Mouse (Mus musculus): ENCODE measurements around the gene Acsf3. TPM values are rescaled to one million over a fixed set of nuclear protein-coding genes. Genes with fewer than 3 reads are reported as not detected.
A peak's percentile ranks its signal among the peaks of the same experiment; 100 is the strongest.

The Acsf3 gene
- polyA plus RNA-seq, 1 experiment, result 34.1 TPM

- no peaks in the 10 kb centered on the region for H3K36me3 ChIP-seq (ENCODE audit: control insufficient read depth, insufficient read depth, low read length)
- no peak for TF ChIP-seq CTCF (IDR thresholded peaks at IDR 0.05; ENCODE audit: extremely low read depth, insufficient read length, insufficient replicate concordance, low read depth, low read length)
- no peak for TF ChIP-seq POLR2A (IDR thresholded peaks at IDR 0.05; ENCODE audit: low read depth, low read length)
- H3K27me3 ChIP-seq (ENCODE audit: control insufficient read depth, insufficient read depth, low read length), result no peaks in the 10 kb centered on the region
- H3K4me3 ChIP-seq (ENCODE audit: low read depth, low read length), result no peak overlapping the region
- peaks cover 5% of the 10 kb centered on the region; the same call in 1 of the 2 replicates for H3K4me1 ChIP-seq (ENCODE audit: control insufficient read depth, insufficient read depth, insufficient read length, low read length)
- WGBS, result 32% methylated on average over 24 of the region's 24 CpGs
- no peak overlapping the region for H3K27ac ChIP-seq (ENCODE audit: insufficient read depth, low read depth, low read length)
Observed at GRCm38 (mm10) chr8:122769251-122770058, 5.8 kb upstream of the Acsf3 start.

- TF ChIP-seq POLR2A (IDR thresholded peaks at IDR 0.05; ENCODE audit: low read depth, low read length), result no peak
- TF ChIP-seq CTCF (IDR thresholded peaks at IDR 0.05; ENCODE audit: extremely low read depth, insufficient read length, insufficient replicate concordance, low read depth, low read length), result no peak
- Histone ChIP-seq H3K27ac (ENCODE audit: insufficient read depth, low read depth, low read length) (no peak overlapping the region), H3K4me3 (ENCODE audit: low read depth, low read length) (no peak overlapping the region), H3K4me1 (ENCODE audit: control insufficient read depth, insufficient read depth, insufficient read length, low read length) (peaks cover 5% of the 10 kb centered on the region; the same call in 1 of the 2 replicates), H3K27me3 (ENCODE audit: control insufficient read depth, insufficient read depth, low read length) (no peaks in the 10 kb centered on the region), H3K36me3 (ENCODE audit: control insufficient read depth, insufficient read depth, low read length) (no peaks in the 10 kb centered on the region)
- 16% methylated on average over 10 of the region's 10 CpGs for WGBS
Observed at GRCm38 (mm10) chr8:122772431-122773060, 2.7 kb upstream of the Acsf3 start.

- Histone ChIP-seq H3K36me3 (ENCODE audit: control insufficient read depth, insufficient read depth, low read length) (peaks cover 23% of the 10 kb centered on the region), H3K4me3 (ENCODE audit: low read depth, low read length) (no peak overlapping the region), H3K4me1 (ENCODE audit: control insufficient read depth, insufficient read depth, insufficient read length, low read length) (no peaks in the 10 kb centered on the region), H3K27me3 (ENCODE audit: control insufficient read depth, insufficient read depth, low read length) (no peaks in the 10 kb centered on the region), H3K27ac (ENCODE audit: insufficient read depth, low read depth, low read length) (no peak overlapping the region)
- 93% methylated on average over 6 of the region's 6 CpGs for WGBS
- TF ChIP-seq POLR2A (IDR thresholded peaks at IDR 0.05; ENCODE audit: low read depth, low read length) (no peak), CTCF (IDR thresholded peaks at IDR 0.05; ENCODE audit: extremely low read depth, insufficient read length, insufficient replicate concordance, low read depth, low read length) (no peak)
Observed at GRCm38 (mm10) chr8:122777701-122778100, 2.4 kb downstream of the Acsf3 start.

DNA sequence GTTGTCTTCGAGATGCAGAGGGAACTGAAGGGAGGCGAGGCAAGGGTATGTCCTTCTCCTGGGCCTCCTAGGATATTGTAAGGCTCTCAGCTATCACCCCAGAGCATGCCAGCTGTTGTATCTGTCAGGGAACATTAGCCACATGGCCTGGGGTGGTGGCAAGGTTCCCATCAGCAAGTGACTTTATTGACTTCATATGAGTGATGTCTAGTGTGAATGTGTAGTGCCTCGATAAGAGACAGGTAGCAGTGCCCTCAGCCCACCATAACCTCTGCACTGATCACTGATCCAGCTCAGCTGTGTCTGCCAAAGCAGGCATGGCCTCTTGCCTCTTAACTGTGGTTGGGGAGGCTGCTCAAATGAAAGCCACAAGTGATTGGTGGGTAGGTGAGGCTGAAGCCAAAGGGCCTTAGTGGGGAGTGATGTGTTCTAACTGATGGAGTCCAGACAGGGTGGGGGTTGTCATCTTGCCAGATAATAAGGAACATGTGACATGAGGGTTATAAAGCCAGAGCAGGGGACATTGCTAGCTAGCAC is 3.5 kb downstream of the Acsf3 start:
- WGBS, result 83% methylated on average over 3 of the region's 3 CpGs
- TF ChIP-seq CTCF (IDR thresholded peaks at IDR 0.05; ENCODE audit: extremely low read depth, insufficient read length, insufficient replicate concordance, low read depth, low read length) (no peak), POLR2A (IDR thresholded peaks at IDR 0.05; ENCODE audit: low read depth, low read length) (no peak)
- Histone ChIP-seq H3K4me1 (ENCODE audit: control insufficient read depth, insufficient read depth, insufficient read length, low read length) (no peaks in the 10 kb centered on the region), H3K27me3 (ENCODE audit: control insufficient read depth, insufficient read depth, low read length) (no peaks in the 10 kb centered on the region), H3K27ac (ENCODE audit: insufficient read depth, low read depth, low read length) (no peak overlapping the region), H3K36me3 (ENCODE audit: control insufficient read depth, insufficient read depth, low read length) (peaks cover 29% of the 10 kb centered on the region), H3K4me3 (ENCODE audit: low read depth, low read length) (no peak overlapping the region)

DNA sequence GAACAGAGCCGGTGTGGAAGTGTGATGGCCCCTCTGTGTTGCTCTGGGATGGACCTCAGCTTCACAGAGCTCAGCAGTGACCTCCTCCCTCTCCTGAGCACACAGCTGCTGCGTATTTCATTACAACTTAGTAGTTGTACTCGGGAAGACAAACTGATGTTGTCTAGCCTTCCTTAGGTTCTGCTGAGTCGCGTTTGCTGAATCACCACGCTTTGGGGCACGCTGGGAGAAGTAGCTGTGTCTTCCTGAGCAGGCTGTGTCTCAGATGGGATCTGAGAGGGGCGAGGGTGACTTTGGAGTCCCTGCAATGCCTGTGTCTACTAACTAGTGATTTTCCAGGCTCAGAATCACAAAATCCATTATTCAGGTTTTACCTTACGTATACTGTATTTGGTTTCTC is 4.0 kb downstream of the Acsf3 start:
- TF ChIP-seq POLR2A (IDR thresholded peaks at IDR 0.05; ENCODE audit: low read depth, low read length), result no peak
- TF ChIP-seq CTCF (IDR thresholded peaks at IDR 0.05; ENCODE audit: extremely low read depth, insufficient read length, insufficient replicate concordance, low read depth, low read length), result no peak
- WGBS, result 80% methylated on average over 9 of the region's 9 CpGs
- H3K4me1 ChIP-seq (ENCODE audit: control insufficient read depth, insufficient read depth, insufficient read length, low read length), result no peaks in the 10 kb centered on the region
- no peaks in the 10 kb centered on the region for H3K27me3 ChIP-seq (ENCODE audit: control insufficient read depth, insufficient read depth, low read length)
- H3K4me3 ChIP-seq (ENCODE audit: low read depth, low read length), result no peak overlapping the region
- H3K36me3 ChIP-seq (ENCODE audit: control insufficient read depth, insufficient read depth, low read length), result peaks cover 34% of the 10 kb centered on the region
- no peak overlapping the region for H3K27ac ChIP-seq (ENCODE audit: insufficient read depth, low read depth, low read length)

DNA sequence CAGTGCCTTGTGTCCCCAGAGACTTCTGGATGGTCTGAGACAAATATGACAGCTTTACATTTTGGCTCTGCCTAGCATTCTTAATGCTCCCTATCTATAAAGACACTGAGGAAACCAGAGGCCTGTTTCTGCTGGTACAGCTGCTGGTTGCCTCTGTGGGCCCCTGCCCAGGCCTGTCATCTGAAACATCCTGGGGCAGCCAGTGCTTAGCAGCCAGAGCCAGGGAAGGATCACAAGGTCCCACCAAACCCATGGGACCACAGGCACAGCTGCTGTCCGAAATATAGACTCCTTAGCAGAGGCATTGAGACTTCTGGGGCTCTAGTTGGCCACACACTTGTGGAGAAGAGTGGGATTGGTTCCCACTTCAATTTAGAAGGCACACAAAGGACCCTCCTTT is 9.5 kb downstream of the Acsf3 start:
- Histone ChIP-seq H3K4me1 (ENCODE audit: control insufficient read depth, insufficient read depth, insufficient read length, low read length) (peaks cover 16% of the 10 kb centered on the region), H3K27me3 (ENCODE audit: control insufficient read depth, insufficient read depth, low read length) (no peaks in the 10 kb centered on the region), H3K36me3 (ENCODE audit: control insufficient read depth, insufficient read depth, low read length) (peaks cover 64% of the 10 kb centered on the region), H3K4me3 (ENCODE audit: low read depth, low read length) (no peak overlapping the region), H3K27ac (ENCODE audit: insufficient read depth, low read depth, low read length) (no peak overlapping the region)
- 92% methylated on average over 1 of the region's 1 CpGs for WGBS
- no peak for TF ChIP-seq POLR2A (IDR thresholded peaks at IDR 0.05; ENCODE audit: low read depth, low read length)
- TF ChIP-seq CTCF (IDR thresholded peaks at IDR 0.05; ENCODE audit: extremely low read depth, insufficient read length, insufficient replicate concordance, low read depth, low read length), result no peak

DNA sequence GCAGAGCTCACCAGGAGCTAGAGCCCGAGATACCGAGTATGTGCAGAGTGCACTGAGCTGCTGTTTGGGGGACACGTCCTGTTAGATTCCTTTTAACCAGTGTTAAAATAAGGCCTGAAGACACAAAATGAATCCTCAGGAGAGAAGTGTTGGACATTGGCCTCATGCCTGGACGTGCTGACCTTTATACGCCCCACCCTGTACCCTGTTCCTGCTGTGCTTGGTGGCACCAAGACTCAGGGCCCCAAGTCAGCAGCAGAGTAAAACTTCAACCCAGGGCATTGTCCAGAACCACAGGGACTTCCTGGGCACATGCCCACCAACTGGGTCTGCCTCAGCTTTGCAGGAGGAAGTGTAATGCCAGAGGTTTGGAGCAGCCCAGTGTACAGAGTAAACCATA is 14.5 kb downstream of the Acsf3 start:
- TF ChIP-seq CTCF (IDR thresholded peaks at IDR 0.05; ENCODE audit: extremely low read depth, insufficient read length, insufficient replicate concordance, low read depth, low read length), result no peak
- TF ChIP-seq POLR2A (IDR thresholded peaks at IDR 0.05; ENCODE audit: low read depth, low read length), result no peak
- H3K4me3 ChIP-seq (ENCODE audit: low read depth, low read length), result no peak overlapping the region
- H3K4me1 ChIP-seq (ENCODE audit: control insufficient read depth, insufficient read depth, insufficient read length, low read length), result peaks cover 23% of the 10 kb centered on the region
- H3K27ac ChIP-seq (ENCODE audit: insufficient read depth, low read depth, low read length), result peak overlapping the region; percentile 82
- peaks cover 26% of the 10 kb centered on the region for H3K36me3 ChIP-seq (ENCODE audit: control insufficient read depth, insufficient read depth, low read length)
- no peaks in the 10 kb centered on the region for H3K27me3 ChIP-seq (ENCODE audit: control insufficient read depth, insufficient read depth, low read length)
- 71% methylated on average over 5 of the region's 5 CpGs for whole genome bisulfite sequencing
